Mouse (Mus musculus) heart, embryonic 12.5 days (tissue): ENCODE measurements around the gene Hand1. TPM values are rescaled to one million over a fixed set of nuclear protein-coding genes. Genes with fewer than 3 reads are reported as not detected.
"Not testable (repeated sequence)": the region's sequence is repeated elsewhere in the genome, so short reads cannot be mapped to it uniquely, and the experiment has no call there.

Experiments
- ATAC-seq: fragments of 200-750 bp; cut with Nextera tagmentation; 2 replicates; pipeline ENCODE4 v1.8.0; 2017; ENCODE audit warnings: moderate TSS enrichment, moderate library complexity; ENCODE audit not compliant: insufficient number of reproducible peaks, low FRiP score
- H3K27ac ChIP-seq: fragments of 300-500 bp; sonication (generic); 2 replicates; pipeline ENCODE4 v1.5.1; 2016; ENCODE audit warnings: mild to moderate bottlenecking, moderate library complexity; ENCODE audit not compliant: poor library complexity, severe bottlenecking
- H3K27me3 ChIP-seq: fragments of 300-500 bp; sonication (generic); replicated peaks from 2 replicates; pipeline ENCODE4 v1.6.1; 2016; ENCODE audit warnings: mild to moderate bottlenecking, moderate library complexity
- H3K36me3 ChIP-seq: fragments of 300-500 bp; sonication (generic); 2 replicates; pipeline ENCODE4 v1.6.1; 2016; ENCODE audit warnings: mild to moderate bottlenecking, moderate library complexity
- H3K4me1 ChIP-seq: fragments of 300-500 bp; sonication (generic); replicated peaks from 2 replicates; pipeline ENCODE4 v1.6.1; 2016; ENCODE audit warnings: mild to moderate bottlenecking
- H3K4me2 ChIP-seq: fragments of 300-500 bp; sonication (generic); 2 replicates; pipeline ENCODE4 v1.6.1; 2016; ENCODE audit warnings: mild to moderate bottlenecking, moderate library complexity
- H3K4me3 ChIP-seq: fragments of 300-500 bp; sonication (generic); 2 replicates; pipeline ENCODE4 v1.5.1; 2016; ENCODE audit warnings: mild to moderate bottlenecking
- H3K9ac ChIP-seq: fragments of 300-500 bp; sonication (generic); 2 replicates; pipeline ENCODE4 v1.6.1; 2016; ENCODE audit warnings: mild to moderate bottlenecking, moderate library complexity
- H3K9me3 ChIP-seq: fragments of 300-500 bp; sonication (generic); replicated peaks from 2 replicates; pipeline ENCODE4 v1.6.1; 2016; ENCODE audit warnings: mild to moderate bottlenecking, moderate library complexity
- WGBS: fragments of 180-500 bp; shearing (Covaris S2); methylation state at CpG from one replicate; pipeline ENCODE4 v1.1.7; 2016; 5-methylcytosine and 5-hydroxymethylcytosine counted together
- polyA plus RNA-seq: library from polyadenylated mRNA; unstranded; fragments of >200 nt; fragmentation: Nextera tagmentation; extraction: Ambion mirVana; gene quantifications from 2 replicates; pipeline ENCODE4 v1.2.1, GENCODE M21; 2016

The Hand1 gene
- polyA plus RNA-seq, 1 experiment from 2014 or later: 62.0 TPM

DNA sequence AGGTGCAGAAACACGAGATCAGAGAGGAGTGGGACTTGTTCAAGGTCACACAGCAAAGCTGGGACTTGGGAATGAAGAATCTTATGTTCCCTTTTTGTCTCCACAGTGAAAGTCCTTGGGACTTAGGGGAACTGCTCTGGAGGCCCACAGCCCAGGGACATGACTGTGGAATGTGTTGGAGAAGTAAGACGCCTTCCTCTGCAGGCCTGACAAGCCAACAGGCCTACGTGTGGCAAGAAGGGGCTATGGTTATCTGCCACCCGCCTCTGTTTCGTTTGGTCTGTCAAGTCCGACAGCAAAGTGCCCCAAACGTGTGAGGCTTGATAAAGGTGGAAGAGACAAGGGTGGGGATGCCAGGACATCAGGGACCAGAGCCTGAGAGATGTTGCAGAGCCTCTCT is 14.8 kb upstream of the Hand1 start:
- no peak overlapping the region for H3K4me3 ChIP-seq
- ATAC-seq: no peak
- no peaks in the 10 kb centered on the region for H3K9me3 ChIP-seq
- 20% methylated on average over 7 of the region's 7 CpGs for WGBS
- peak overlapping the region; percentile 55; the same call in 1 of the 2 replicates for H3K27ac ChIP-seq
- peaks cover 17% of the 10 kb centered on the region; the same call in 1 of the 2 replicates for H3K4me1 ChIP-seq
- H3K36me3 ChIP-seq: no peaks in the 10 kb centered on the region
- peaks cover 23% of the 10 kb centered on the region for H3K27me3 ChIP-seq
- no peak overlapping the region for H3K9ac ChIP-seq
- no peak overlapping the region for H3K4me2 ChIP-seq

DNA sequence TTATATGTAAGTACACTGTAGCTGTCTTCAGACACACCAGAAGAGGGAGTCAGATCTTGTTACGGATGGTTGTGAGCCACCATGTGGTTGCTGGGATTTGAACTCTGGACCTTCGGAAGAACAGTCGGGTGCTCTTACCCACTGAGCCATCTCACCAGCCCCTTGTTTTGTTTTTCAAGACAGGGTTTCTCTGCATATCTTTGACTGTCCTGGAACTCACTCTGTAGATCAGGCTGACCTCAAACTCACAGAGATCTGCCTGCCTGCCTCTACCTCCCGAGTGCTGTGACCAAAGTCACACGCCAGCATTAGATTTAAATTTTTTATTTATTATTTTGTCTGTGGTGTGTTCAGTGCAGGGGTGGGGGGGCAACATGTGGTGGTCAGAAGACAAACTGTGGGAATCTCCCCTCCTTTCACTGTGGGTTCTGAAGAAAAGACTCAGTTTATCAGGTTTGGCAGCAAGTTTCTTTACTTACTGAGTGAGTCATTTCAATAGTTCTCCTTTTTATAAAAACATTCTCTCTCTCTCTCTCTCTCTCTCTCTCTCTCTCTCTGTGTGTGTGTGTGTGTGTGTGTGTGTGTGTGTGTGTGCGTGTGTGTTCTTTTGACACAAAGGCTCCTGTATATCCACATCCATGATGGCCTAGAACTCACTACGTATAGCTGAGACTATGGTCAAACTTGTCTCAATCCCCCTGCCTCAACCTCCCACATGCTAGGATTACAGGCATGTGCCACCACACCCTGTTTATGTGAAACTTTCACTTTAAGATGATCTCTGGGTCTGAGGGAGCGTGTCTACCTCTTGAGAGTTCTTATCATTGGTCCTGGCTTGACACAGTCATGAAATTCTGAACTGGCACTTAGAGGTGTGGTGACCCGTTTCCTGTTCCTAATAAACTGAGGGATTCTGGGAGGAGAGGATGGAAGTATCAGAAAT is 14.1 kb upstream of the Hand1 start:
- not testable (repeated sequence) for H3K36me3 ChIP-seq, H3K4me2 ChIP-seq, H3K9ac ChIP-seq, H3K9me3 ChIP-seq, ATAC-seq, H3K4me3 ChIP-seq
- Histone ChIP-seq H3K27me3 (peaks cover 27% of the 10 kb centered on the region), H3K27ac (peak overlapping the region; percentile 55; the same call in 1 of the 2 replicates), H3K4me1 (peaks cover 17% of the 10 kb centered on the region; the same call in 1 of the 2 replicates)
- 73% methylated on average over 9 of the region's 9 CpGs for WGBS

DNA sequence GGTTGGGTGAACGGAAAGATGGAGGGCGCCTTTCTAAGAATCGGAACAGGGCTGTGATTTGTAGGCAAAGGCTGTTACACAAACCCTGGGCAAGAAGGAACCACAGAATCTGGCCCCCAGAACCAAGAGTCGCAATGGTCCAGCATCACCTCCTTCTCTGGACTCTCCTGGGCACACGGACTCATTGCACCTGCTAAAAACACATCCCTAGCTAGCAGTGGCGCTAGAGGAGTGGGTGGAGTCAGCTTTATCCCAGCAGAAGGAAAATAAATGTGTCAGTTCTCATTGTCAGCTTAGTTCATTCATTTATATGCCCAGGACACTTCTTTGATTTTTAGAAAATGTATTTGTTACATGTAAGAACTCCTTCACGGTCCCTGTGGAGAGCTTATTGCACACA is 8.8 kb upstream of the Hand1 start:
- Histone ChIP-seq H3K9me3 (no peaks in the 10 kb centered on the region), H3K9ac (0 out of 2 replicates have a peak overlapping the region, but pooled peaks have one; percentile 25), H3K4me3 (no peak overlapping the region), H3K36me3 (no peaks in the 10 kb centered on the region), H3K4me1 (peaks cover 25% of the 10 kb centered on the region), H3K27me3 (peaks cover 64% of the 10 kb centered on the region), H3K4me2 (peak overlapping the region; percentile 18; the same call in 1 of the 2 replicates), H3K27ac (no peak overlapping the region)
- 46% methylated on average over 7 of the region's 7 CpGs for WGBS
- no peak for ATAC-seq

DNA sequence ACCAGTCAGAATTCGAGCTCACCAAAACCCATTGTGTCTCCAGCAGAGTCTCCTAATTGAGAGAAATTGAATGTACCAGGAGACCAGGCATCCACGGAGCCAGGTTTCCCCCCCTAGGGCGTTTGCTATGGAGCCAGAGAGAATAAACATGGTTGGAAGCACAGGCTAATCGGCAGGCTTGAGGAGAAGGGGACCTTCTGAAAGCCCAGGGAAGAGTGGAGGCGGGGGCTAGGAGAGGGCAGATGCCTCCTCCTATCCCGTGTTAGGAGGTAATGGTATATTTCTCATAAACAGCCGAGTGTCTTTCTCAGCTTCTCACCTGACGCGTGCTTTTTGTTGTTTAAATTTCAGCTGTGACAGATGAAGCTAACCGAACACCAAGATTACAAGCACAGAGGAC is 8.4 kb upstream of the Hand1 start:
- H3K4me1 ChIP-seq: peaks cover 29% of the 10 kb centered on the region
- 35% methylated on average over 10 of the region's 10 CpGs for WGBS
- H3K9me3 ChIP-seq: no peaks in the 10 kb centered on the region
- H3K27me3 ChIP-seq: peaks cover 68% of the 10 kb centered on the region
- no peak for ATAC-seq
- H3K9ac ChIP-seq: 0 out of 2 replicates have a peak overlapping the region, but pooled peaks have one; percentile 25
- no peak overlapping the region for H3K27ac ChIP-seq
- H3K4me2 ChIP-seq: peak overlapping the region; percentile 18; the same call in 1 of the 2 replicates
- no peak overlapping the region for H3K4me3 ChIP-seq
- H3K36me3 ChIP-seq: no peaks in the 10 kb centered on the region

DNA sequence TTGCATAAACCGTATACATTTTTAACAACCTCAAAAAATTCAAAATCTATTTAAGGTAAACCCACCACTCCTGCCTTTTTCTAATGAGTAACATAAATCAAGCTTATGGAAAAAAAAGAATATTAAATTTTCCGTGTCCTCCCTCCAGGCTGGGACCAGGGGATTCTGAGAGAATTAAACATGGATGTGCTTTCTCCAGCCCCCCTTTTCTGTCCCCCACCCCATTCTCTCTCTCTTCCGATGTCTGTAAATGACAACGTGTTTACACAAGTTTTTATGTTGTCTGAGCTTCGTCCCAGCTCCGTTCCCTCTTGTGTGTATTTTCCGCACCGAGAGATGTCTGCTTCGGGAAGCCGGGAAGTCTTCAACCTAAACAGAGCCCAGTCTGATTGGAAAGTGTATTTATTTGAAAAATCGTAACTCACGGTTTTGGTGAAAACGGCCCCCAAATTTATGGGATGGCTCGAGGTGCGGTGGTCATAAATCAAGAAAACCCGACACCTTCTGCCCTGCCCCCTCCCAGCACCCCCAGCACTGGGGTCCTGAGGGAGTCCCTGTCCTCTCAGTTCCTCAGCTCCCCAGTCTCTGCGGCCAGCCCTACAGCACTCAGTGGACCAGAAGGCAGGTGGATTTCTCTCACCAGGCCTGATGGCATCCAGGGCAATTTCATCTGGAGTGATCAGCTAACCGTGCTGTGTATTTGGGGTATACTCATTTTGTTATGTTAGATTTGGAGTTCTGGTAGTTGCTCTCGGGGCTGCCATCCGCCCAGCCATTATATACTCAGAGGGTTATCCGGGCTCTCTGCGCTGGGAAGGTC is 5.5 kb upstream of the Hand1 start:
- no peaks in the 10 kb centered on the region for H3K36me3 ChIP-seq
- H3K9ac ChIP-seq: no peak overlapping the region
- H3K27ac ChIP-seq: no peak overlapping the region
- H3K9me3 ChIP-seq: no peaks in the 10 kb centered on the region
- H3K4me1 ChIP-seq: peaks cover 37% of the 10 kb centered on the region
- H3K4me2 ChIP-seq: 0 out of 2 replicates have a peak overlapping the region, but pooled peaks have one; percentile 10
- WGBS: 21% methylated on average over 22 of the region's 22 CpGs
- ATAC-seq: no peak
- H3K4me3 ChIP-seq: no peak overlapping the region
- peaks cover 89% of the 10 kb centered on the region for H3K27me3 ChIP-seq

DNA sequence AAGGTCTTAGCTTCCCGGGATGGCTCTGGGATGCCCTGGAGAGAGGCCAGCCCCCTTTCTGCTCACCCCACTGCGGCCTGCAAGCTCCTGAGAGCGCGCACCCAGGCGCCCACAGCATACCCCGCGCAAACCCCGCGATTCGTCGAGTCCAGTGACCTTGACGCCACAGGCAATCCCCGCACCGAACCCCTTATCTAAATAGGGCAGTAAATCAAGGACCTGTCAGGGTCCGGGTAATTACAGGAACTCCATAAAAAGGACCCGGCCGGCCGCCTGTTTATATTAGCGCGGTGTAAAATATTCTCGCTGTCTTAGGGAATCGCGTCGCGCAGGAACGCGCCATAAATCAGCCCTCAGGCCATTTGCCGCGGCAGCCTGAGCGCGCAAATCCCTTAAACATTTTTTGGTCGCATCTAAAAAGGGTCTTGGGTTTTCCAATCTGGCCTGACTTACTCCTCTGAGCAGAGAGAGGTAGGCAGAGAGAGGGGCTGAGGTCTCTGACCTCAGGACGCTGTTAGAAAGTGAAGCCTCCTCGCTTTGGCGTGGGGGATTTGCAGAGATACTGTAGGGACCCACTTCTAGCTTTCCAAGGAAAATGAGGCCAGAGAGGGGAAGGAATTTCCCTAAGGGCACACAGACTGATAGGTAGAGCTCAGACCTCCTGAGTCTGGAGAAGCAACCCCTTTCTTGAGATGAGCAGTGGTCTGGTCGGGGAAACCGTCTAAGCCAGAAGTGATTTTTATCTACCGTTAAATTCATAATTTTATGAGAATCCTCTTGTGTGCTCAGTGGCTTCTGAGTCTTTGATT is 4.5 kb upstream of the Hand1 start:
- ATAC-seq: no peak
- Histone ChIP-seq H3K4me2 (peak overlapping the region; percentile 59), H3K27ac (peak overlapping the region; percentile 48; the same call in 1 of the 2 replicates), H3K9ac (peak overlapping the region; percentile 59), H3K9me3 (no peaks in the 10 kb centered on the region), H3K27me3 (peaks cover 91% of the 10 kb centered on the region), H3K4me3 (peak overlapping the region; percentile 26), H3K36me3 (no peaks in the 10 kb centered on the region), H3K4me1 (peaks cover 47% of the 10 kb centered on the region)
- WGBS: 2% methylated on average over 38 of the region's 38 CpGs

DNA sequence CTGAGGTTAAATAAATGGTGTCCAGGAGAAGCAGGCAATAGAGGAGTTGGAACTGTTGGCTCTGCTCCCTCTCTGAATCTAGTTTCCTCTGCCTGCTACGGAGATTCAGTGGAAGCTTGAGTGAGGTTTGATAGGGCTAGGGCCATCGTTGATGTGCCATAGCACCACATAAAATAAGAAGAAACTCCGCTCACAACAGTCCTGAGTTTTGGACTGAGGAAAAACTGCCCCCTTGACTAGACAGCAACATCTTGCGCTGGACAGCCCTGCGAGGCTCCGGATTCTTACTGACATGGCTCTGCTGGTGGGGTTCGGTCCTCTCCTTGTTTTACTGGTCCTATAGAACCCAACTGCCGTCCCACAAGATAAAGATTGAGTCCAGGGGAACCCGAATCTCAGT is 3.8 kb upstream of the Hand1 start:
- Histone ChIP-seq H3K9me3 (no peaks in the 10 kb centered on the region), H3K4me2 (peak overlapping the region; percentile 59), H3K27me3 (peaks cover 93% of the 10 kb centered on the region), H3K4me3 (peak overlapping the region; percentile 26), H3K36me3 (no peaks in the 10 kb centered on the region), H3K9ac (peak overlapping the region; percentile 59), H3K4me1 (peaks cover 46% of the 10 kb centered on the region), H3K27ac (peak overlapping the region; percentile 48)
- 18% methylated on average over 9 of the region's 9 CpGs for WGBS
- no peak for ATAC-seq

DNA sequence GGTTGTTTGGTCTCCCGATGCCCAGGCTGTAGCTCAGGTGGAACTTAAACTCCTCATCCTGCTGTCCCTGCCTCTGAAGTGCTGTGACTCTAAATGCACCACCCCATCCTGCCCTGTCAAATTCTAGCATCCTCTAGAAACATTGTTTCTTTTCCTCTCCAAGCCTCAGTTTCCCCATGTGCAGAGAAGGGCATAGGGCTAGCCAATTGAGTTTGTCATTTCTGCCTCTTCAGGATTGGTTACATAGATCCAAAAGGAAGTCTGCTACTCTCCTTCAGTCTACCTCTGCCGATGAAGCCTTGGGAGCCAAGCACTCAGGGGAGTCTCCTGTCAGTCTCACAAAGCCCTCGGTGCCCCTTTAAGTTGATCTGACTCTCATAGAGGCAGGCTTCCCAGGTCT is 3.3 kb upstream of the Hand1 start:
- Histone ChIP-seq H3K9me3 (no peaks in the 10 kb centered on the region), H3K9ac (no peak overlapping the region), H3K4me2 (peak overlapping the region; percentile 59), H3K4me3 (no peak overlapping the region), H3K27me3 (peaks cover 93% of the 10 kb centered on the region), H3K4me1 (peaks cover 41% of the 10 kb centered on the region), H3K27ac (peak overlapping the region; percentile 48), H3K36me3 (no peaks in the 10 kb centered on the region)
- no peak for ATAC-seq
- WGBS: 28% methylated on average over 3 of the region's 3 CpGs

DNA sequence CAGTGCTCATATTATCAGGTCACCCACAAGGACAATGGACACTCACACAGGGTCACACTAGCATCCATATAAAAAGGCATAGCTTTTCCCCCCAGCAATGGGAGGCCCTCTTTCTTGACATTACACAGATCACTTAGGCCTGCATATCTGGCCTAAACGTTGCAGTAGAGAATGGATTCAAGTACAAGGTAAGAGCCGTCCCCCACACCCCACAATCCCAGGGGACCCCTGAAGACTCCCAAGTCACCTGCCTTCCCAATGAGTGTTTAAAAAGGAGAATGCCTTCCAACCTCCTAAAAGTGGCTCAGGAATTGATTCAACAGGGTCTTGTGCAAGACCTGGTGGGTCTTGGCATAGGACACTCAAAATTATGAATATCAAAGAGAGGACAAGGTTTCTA is 2.7 kb upstream of the Hand1 start:
- Histone ChIP-seq H3K4me1 (peaks cover 40% of the 10 kb centered on the region), H3K4me2 (peak overlapping the region; percentile 25; the same call in 1 of the 2 replicates), H3K9me3 (no peaks in the 10 kb centered on the region), H3K4me3 (no peak overlapping the region), H3K36me3 (no peaks in the 10 kb centered on the region), H3K27ac (peak overlapping the region; percentile 28), H3K9ac (no peak overlapping the region), H3K27me3 (peaks cover 92% of the 10 kb centered on the region)
- 13% methylated on average over 2 of the region's 2 CpGs for WGBS
- no peak for ATAC-seq

DNA sequence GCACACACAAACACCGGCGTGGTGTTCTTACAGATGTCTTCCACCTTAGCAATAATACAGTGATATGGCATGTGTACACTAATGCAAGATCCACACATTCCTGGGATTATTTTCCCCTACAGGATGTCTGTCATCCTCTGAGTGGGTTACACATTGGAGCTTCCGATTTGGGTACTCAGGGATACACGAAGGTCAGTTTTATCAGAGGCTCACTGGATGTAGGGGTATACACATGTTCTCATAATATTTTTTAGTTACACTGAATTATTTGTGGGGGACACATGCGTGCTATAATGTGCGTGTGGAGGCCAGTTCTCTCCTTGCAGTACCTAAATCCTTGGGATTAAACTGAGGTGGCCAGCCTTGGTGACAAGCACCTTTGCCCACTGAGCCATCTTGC is 1.4 kb upstream of the Hand1 start:
- ATAC-seq: no peak
- H3K27ac ChIP-seq: peak overlapping the region; percentile 80
- no peaks in the 10 kb centered on the region for H3K36me3 ChIP-seq
- H3K4me1 ChIP-seq: peaks cover 40% of the 10 kb centered on the region
- peak overlapping the region; percentile 80 for H3K9ac ChIP-seq
- no peaks in the 10 kb centered on the region for H3K9me3 ChIP-seq
- H3K27me3 ChIP-seq: peaks cover 90% of the 10 kb centered on the region
- peak overlapping the region; percentile 60 for H3K4me3 ChIP-seq
- WGBS: 23% methylated on average over 6 of the region's 6 CpGs
- H3K4me2 ChIP-seq: peak overlapping the region; percentile 61
